Mouse (Mus musculus) spleen, adult 12 weeks (tissue): Measurements from ENCODE around the gene Sos2.

Experiments
- DNase-seq: peaks from one replicate; pipeline ENCODE4 v3.0.0; 2022; ENCODE audit warnings: low spot score

The Sos2 gene

DNA sequence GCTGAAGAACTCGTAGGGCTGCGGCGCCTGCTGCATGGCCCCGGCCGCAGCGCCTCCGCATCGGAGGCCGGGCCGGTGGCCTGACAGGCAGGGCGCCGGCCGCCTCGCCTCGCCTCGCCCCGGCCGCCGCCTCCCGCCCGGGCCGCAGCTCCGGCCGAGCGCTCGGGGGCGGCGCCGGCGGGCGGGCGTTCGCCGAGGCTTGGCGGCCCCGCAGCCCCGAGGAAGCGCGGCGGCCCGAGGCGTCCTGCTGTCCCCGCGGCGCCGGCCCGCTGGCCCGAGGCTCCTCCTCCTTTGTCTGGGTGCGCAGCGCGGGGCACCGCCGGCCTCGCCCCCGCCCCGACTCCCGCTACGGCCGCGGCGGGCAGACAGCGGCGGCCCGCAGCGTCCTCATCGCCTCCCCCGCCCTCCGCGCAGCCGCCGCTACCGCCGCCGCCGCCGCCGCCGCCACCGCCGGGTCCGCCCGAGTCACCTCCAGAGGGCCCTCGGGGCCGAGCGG, at the start of gene Sos2:
Gene Sos2 (minus strand): TSS at position 287 of the 496 bp plus-strand sequence.
- peak; percentile 66 for DNase-seq

DNA sequence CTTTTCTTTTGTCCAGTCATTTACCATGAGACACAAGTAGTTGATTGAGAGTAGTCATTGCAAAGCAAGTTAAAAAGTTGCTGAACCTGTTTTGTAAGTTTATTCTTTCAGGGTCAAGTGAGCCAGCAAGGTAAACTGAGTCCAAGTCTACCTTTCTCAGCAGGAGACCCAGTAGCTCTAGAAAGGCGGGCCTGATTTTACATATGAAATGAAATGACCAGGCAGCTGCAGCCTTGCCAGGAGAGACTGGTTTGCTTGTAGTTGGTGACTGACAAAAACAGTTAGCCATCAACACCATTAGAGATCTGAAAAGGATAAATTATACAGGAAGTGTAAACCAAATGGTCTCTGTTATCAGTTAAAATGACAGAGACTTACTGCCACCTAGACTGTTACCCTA, 48.7 kb upstream of the Sos2 start:
- DNase-seq: no peak

DNA sequence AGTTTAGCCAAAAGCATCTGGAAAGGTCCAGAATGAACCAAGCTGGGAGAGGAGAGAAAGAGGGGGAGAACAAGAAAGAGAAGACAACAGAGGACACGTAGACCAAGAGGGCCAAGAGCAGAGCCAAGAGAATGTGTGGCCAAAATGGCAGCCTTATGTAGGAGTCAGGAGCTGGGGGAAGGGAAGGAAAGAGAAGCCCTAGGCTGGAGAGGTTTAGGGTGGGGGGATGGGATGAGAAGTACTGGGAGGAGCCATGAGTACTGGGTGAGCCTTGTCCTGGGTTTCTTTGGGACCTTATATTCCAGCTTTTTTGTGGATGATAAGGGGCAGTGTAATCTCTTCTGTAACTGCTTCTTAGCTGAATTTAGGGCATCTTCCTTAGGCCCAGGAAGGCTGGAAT, 47.6 kb upstream of the Sos2 start:
- DNase-seq: no peak

DNA sequence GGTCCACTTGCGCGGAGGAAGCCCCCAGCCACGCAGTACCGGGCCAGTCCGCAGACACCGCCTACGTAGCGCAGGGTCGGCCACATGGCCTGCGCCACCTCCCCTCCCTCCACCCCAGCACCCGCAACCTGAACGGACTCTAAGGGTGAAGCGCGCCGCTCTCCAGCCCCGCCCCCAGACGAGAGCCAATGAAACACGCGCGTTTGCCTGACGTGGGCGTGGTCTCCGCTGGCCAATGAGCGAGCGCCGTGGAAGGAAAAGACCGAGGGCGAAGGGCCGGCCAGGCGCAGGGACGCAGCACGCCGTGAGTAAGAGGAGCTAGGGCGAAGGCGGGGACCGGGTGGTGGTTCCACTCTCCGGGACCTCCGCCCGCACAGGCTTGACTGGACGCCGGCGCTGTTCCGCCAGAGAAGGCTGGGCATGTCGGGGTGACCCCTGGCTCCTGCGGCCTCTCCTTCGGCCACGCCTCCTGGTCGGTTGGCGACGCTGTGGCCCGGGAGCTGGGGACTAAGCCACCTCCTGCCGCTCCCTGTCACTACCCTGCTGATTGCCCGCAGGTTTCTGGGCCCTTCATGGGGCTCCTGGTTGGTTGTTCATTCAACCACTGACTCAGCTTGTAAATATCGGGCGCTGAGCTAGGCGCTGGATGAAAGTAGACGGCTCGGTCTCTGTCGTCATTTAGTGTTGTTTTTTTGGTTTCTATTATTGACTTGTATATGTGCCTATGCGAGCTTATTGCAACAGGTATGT, 43.2 kb upstream of the Sos2 start, which contains the start of the genes L2hgdh and Atp5s:
Gene L2hgdh (minus strand): TSS at position 163 of the 750 bp plus-strand sequence.
Gene Atp5s (plus strand): TSS at position 240 of the 750 bp plus-strand sequence.
- DNase-seq: peak; percentile 96

DNA sequence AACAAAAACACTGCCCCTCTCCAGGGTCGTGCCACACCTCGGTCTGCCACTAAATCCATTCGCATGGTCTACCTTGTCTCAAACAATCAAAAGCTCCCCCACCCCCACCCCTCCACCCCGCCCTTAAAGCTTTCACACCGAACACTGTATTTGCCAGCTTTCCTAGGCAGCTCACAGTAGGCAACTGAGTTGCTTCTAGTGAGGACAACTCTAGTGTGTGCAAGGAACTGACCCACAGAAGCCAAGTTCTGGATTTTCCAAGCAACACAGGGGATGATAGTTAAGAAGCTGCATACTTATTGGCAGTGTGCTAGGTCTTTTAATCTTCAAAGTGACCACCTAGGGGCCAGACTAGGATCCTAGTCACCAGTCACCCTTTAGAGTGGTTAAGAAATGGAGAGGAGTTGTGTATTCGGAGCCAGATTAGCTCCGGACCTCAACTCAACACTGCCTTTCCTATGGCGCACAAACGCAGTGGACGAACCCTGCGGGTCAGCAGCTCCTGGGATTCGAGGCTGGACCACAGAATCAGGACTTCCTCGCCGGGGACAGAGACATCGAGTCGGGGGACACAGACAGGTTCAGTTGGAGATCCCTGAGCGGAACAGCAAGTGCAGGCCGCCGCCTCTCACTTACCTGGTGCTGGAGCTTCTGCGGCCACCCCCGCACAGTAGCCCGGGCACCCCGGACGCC, 42.5 kb upstream of the Sos2 start:
- DNase-seq: no peak

DNA sequence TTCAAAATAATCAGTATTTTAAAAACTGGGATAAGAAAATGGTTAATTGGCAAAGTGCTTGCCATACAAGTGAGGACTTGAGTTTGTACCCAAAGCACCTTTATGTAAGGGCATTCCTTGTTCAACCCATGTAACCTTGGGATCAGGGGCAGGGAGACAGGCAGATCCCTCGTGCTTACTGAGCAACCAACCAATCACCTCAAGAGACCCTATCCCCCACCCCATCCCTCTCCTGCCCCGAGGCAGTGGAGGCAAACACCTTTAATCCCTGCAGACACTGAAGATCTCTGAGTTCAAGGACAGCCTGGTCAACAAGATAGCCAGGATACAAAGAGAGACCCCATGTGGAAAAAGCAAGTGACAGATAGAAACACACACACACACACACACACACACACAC, 41.7 kb upstream of the Sos2 start:
- DNase-seq: no peak

DNA sequence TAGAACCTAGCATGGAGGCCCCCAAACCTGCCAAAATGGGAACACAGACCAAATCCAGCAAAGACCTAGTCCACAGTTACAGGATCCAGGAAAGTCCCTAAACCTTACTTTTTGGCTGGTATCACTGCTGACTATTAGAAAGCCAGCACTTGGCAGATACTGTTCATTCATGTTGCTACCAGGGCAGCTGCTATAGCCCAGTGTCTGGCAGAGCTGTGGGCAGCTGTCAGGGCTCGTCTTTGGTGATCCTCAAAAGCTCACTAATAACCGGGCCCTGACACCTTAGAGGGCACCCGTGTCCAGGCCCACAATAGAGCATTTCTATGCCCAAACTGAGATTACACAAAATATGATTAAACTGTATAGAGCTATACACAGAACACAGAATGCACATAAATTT, 41.2 kb upstream of the Sos2 start:
- DNase-seq: no peak

DNA sequence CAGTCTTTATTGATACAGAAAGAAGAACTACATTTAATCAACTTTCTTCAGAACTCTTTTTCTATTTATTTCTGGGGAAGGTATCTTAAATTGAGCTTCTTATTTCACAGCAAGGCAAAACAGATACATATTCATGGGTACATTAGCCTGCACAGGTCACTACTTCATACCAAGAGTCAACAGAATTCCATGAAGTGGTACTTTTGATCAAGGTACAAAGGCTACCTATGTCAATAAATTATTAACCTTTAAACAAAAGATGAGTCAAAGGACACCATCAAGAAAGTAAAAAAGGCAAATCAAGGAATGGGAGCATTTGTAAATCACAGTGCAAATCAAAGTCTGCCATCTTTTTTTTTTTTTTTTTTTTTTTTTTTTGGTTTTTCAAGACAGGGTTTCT, 32.0 kb upstream of the Sos2 start:
- no peak for DNase-seq

DNA sequence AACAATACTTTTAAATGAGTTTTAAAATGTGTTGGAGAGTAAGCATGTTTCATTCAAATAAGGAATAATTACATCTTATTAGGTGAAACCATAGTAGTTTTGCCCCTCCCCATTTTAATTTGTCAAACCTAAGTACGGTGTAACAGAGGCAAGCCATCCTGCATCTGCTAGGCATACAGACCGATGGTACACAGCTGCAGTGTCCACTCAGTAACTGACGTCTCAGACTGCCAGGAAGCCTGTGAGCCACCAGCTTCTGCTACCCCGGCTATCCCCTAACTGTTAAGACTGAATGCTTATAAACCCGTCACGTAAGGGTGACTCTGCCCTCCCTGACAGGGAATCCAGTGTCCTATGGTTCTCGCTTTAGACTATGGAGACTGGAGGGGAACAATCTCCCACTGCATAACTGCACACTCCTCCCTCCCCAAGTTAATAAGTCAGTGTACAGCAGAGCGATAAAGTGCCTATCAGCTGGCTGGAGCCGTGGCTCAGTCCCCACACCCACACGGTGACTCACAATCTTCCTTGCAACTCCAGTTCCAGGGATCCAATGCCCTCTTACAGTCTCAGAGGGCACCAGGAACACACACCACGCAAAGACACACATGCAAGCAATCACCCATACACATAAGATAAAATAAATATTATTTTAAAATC, 23.3 kb upstream of the Sos2 start:
- DNase-seq: no peak

DNA sequence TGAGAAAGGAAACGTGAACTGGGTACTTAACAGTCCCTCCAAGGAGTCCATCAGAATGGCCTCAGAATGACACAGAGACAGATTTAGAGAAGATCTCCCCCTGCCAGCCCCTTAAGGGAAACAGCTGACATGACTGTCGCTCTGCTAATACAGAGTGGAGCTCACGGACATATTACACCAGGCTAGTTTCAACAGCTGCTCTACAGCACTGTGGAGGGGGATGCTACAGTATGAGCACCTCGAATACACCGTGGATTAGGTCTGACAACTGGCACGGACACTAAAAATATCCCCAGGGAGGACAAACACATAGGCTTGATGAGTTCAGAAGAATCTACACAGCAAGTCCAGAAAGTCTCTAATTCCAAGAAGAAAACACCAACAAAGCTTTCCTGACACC, 16.7 kb upstream of the Sos2 start:
- no peak for DNase-seq

DNA sequence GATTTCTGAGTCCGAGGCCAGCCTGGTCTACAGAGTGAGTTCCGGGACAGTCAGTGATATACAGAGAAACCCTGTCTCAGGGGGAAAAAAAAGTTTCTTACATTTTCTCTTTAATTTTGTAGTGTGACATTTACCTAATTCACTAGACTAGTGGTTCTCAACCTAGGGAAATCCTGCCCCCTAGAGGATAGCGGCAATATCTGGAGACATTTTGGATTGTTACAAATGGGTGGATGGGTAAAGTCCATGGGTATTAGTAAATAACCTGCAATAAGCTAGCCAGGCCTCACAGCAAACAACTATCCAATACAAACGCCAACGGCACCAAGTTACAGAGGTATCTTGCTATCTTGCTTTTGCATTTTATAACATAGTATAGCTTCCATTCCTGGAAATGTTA, 15.1 kb upstream of the Sos2 start:
- peak; percentile 30 for DNase-seq

DNA sequence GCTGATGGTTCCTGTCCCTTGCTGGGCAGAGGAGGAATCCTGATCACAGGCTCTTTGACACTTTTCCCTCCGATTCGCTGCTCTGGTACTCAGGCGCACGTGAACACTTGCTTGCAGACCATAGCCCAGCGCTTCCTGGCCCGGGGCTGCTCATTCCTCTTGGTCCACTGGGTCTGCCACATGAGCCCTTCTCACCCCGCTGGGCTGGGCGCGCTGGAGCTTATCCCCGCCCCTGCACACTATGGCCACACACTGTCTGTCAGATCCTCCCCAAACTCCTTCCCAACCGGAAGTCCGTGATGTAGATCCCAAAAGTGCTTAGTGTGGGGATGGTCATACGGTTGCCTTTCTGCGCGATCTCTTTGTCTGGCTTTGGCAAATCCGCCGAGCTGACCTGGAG, 11.8 kb upstream of the Sos2 start:
- no peak for DNase-seq

DNA sequence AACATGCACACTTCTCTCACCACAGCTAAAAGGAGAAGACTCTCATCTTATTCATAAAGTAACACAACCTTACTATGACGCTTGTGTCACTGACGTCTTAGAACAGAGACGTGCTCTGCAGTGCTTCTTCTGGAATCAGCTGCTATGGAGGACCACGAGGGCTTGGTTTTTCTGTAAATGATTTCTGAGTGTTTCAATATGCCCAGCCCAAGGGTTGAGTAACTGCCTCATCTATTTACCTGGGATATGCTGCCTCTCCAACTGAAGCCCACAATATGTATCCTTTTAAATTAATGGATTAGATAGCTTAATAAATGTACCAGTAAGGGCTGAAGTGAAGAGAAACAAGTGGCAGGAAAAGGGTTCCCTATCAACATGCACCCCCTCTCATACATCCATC, 9.1 kb upstream of the Sos2 start:
- DNase-seq: no peak

DNA sequence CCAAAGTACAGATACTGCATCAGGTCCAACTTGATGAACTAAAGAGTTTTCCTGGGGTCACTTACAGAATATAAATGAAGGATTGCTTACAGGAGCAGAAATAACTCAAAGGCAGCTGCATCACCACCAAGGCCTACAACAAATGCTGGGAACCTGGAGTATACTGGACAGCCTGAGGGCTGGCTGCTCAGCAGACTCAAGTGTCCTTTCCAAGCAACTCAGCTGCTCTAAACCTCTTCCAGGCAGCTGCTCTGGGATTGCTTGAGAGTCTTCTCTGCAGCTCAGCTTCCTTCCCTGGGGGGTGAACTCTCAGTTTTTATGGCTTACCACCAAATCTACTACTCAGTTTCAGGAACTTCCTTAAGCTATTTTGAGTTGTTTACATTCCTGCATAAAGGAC, 7.4 kb upstream of the Sos2 start:
- DNase-seq: no peak

DNA sequence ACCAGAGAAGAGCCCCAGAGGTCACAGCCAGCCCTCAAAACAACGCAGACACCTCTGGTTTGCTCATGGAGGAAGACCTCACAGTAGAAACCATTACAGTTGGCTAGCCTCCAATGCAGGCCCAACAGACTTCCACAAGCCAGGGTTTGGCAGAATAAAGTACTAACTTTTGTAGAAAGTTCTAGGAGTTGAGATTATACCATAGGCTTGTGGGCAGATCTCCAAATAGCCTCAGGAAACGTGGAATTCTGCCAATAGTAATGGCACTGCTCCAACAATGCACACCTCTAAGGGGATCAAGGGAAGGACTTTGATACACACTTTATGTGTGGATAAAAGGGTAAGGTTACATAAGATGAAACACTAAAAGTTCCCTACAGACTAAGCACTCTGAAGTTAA, 6.7 kb upstream of the Sos2 start:
- DNase-seq: no peak

DNA sequence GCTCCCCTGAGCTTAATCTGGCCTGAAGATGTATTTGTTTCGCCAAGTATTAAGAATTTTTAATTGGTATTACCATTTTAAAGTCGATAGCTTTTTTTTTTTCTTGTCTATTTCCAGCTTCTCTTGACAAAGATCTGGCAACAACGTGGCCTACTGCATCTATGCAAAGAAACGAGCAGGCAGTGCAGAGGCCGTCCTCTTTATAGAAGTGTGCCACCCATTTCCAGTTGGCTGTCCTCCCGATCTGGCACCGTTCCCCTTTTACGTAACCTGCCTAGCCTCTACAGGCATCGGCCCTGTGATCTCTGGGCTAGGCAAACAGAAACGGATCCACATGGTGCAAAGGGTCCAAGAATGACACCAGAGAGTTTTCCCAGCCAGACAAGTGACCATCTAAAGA, 1.9 kb upstream of the Sos2 start:
- peak; percentile 68 for DNase-seq

DNA sequence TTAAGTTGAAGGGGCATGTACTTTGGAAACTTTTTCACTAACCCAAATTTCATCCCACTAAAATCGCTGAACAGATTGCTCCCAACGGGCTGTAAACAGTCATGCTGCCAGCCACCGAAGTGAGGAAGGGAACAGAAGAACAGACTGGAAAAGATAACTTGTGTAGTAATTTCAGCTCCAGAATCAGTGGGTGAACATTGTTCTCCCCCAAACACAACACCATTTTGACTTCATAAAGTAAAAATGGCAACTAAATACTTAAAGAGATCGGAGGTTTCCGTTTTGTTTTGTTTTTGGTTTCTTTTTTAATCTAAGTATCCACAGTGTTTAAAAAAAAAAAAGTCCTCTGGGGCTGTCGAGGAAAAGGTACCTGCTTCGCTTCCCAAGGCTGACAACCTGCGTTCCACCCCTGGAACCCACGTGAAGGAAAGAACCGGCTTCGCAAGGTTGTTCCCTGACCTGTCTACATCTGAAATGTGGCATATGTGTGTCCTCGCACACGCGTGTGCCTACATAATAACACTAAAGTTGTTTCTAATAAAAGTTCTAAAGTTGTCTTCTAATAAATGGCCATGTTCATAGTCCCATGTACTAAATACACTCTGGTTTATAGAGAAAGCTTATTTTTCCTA, 1.3 kb upstream of the Sos2 start:
- no peak for DNase-seq

DNA sequence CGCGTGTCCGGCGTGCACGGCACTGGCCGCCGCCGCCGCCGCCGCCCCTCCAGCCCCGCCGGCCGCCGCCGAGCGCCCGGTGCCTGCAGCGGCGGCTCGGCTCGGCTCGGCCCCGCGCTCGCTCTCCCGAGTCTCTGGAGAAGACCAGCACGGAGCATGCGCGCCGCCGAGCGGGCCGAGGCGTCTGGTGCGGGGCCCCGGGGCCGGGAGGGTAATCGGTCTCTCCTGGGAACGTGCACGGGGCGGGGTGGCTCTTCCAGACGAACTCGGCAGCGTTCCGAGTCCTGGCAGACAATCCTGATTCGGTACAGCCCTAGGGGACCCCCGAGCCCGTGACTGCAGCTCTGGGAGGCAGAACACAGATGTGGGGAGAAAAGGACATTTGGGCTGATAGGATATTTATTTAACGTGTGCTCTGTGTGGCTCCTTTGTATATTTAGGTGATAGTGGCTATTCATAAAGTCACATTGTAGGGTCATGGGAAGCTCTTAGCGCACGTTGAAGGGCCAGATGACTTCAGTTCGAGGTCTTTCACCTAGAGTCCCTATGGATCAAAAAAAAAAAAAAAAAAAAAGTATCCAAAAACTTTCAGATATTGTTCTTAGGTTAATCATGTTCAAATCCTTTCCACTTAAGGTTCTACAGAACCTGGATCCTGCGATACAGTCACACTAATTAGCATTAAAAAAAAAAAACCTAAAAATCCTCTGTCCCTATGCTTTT, 574 bp upstream of the Sos2 start:
- DNase-seq: peak; percentile 76

DNA sequence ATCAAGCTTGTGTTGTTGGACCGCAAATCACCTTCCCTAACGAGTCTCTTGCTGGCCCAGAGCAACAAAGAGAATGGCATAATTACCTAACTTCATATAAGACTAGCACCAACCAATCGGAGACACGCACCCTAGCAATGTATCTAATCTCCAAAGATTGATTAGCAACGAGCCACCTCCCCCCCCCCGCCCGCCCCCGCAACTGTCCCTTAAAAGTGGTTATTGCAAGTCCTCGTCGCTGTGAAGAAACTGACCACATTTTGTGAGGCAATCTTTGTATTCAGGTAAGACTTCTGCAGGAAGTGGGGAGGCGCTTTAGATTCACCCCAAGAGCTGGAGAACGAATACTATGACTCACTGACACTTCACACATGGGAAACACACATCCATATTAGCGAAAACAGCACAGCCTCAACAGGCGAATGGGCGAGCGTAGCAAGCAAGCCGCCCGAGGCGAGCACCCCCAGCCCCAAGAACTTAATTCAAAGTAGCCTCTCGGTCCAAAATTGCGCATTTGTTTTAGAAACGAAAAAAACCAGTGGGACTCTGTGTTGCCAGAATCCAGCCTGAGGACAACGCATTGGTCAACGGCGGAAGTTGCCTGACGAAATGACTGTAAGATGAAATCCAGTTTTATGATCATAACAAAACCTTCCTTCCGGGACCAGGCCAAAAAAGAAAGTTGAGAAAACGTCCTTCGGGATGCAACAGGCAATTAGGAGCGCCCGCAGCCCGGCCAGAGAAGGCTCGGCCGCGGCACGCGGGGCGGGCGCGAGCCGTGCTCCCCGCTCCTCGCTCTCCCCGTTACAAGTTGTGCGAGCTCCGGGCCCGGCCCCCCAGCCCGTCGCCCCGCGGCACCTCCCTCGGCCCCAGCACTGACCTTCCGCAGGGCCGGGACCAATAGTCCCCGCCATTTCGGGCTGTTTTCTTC, 752 bp downstream of the Sos2 start:
- DNase-seq: peak; percentile 54

DNA sequence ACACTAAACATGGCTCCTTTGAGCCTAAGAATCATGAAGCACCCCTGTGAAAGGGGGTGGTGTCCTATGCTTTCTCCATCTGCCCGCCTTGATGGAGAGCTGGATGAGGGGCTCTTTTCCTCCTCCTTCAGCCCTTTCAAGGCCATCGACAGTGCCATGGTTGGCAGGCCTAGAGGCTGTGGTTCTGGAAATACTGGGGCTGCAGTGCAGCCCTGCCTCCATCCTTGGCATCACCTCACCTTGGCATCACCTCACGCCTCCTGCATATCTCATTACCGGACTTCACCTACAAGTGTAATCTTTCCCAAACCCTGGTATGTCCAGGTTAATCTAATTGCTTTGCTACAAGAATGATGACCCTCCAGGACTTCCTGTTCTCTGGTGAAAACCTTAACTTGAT, 5.5 kb downstream of the Sos2 start:
- DNase-seq: no peak
